Mouse (Mus musculus) kidney, postnatal 4 days (tissue): ENCODE measurements at regions not wholly inside any gene's neighbourhood (a gene's known extent, or its start where the extent isn't known, plus 50 kb on each side); places are given as distances from the start of the nearest gene placed in this dataset.
A peak's percentile ranks its signal among the peaks of the same experiment; 100 is the strongest.

Experiments used
- DNase-seq, 2 experiments: peaks; one replicate each; pipeline ENCODE4 v3.0.0; 2021; ENCODE audit warnings: mixed read lengths in 2 of 2

DNA sequence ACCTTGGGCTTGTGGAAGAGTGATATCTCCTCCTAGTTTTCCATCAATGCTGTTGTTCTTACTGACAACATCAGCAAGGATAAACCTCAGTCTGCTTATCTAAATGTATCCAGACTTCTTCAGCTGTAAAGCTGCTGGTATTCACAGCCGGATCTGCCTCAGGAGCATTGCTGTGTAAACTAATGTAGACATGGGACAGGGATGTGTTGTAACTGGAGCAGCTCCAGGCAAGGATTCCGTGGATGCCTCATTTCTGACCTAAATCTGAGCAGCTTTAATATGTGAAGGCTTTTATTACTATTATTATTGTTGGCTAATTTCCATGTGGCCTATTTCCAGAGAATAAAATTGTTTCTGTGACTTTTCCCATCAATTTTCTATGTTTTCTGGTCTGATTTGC, 451.0 kb downstream of the Tpm3-rs7 start:
- peak; percentile 1 to 18 for DNase-seq
